Mouse (Mus musculus) C2C12 (cell line): ENCODE measurements around the gene Rsad1. TPM values are rescaled to one million over a fixed set of nuclear protein-coding genes. Genes with fewer than 3 reads are reported as not detected.

ENCODE experiments used
- H3K27me3 ChIP-seq: one replicate; pipeline ENCODE4 v1.6.1; 2011; ENCODE audit not compliant: control insufficient read depth, insufficient read depth, insufficient read length
- H3K36me3 ChIP-seq: one replicate; pipeline ENCODE4 v1.6.1; 2011; ENCODE audit not compliant: control insufficient read depth, insufficient read depth
- H3K4me3 ChIP-seq: one replicate; pipeline ENCODE4 v1.5.1; 2011; ENCODE audit warnings: mild to moderate bottlenecking, control low read depth; ENCODE audit not compliant: poor library complexity, insufficient read depth, severe bottlenecking
- H3K79me2 ChIP-seq: one replicate; pipeline ENCODE4 v1.6.1; 2011; ENCODE audit not compliant: control insufficient read depth, insufficient read depth
- H3K79me3 ChIP-seq: one replicate; pipeline ENCODE4 v1.6.1; 2011; ENCODE audit warnings: low read depth, control low read depth
- H3ac ChIP-seq: one replicate; pipeline ENCODE3; 2011; ENCODE audit warnings: low read depth; ENCODE audit not compliant: control insufficient read depth, insufficient read length
- CEBPB ChIP-seq: IDR thresholded peaks from one replicate; pipeline ENCODE4 v1.6.1; 2011; ENCODE audit warnings: low read depth, mild to moderate bottlenecking, control low read depth, moderate library complexity
- CTCF ChIP-seq: IDR thresholded peaks from one replicate; pipeline ENCODE4 v1.5.1; 2011; ENCODE audit not compliant: control insufficient read depth, insufficient read depth, insufficient read length
- FOSL1 ChIP-seq: IDR thresholded peaks from one replicate; pipeline ENCODE4 v1.8.0; 2011; ENCODE audit warnings: mild to moderate bottlenecking, low read length; ENCODE audit not compliant: poor library complexity, insufficient read depth, severe bottlenecking
- MAX ChIP-seq: IDR thresholded peaks from one replicate; pipeline ENCODE4 v1.6.1; 2011; ENCODE audit warnings: mild to moderate bottlenecking, control low read depth
- MYOD1 ChIP-seq: IDR thresholded peaks from one replicate; pipeline ENCODE4 v1.6.1; 2011; ENCODE audit warnings: low read depth; ENCODE audit not compliant: control insufficient read depth, insufficient read length
- MYOG ChIP-seq: IDR thresholded peaks from one replicate; pipeline ENCODE4 v1.6.1; 2011; ENCODE audit not compliant: control insufficient read depth, insufficient read length; ENCODE audit errors: extremely low read depth
- USF1 ChIP-seq: IDR thresholded peaks from one replicate; pipeline ENCODE4 v1.6.1; 2011; ENCODE audit warnings: low read depth, mild to moderate bottlenecking, control low read depth, moderate library complexity
- polyA plus RNA-seq: library from polyadenylated mRNA; unstranded; fragments of >200 nt; fragmentation: generic; extraction: Trizol; gene quantifications from one replicate; pipeline ENCODE4 v1.2.1, GENCODE M21; 2012; ENCODE audit warnings: missing spikeins

Rsad1 gene
- polyA plus RNA-seq, 1 experiment = 3.2 TPM

DNA sequence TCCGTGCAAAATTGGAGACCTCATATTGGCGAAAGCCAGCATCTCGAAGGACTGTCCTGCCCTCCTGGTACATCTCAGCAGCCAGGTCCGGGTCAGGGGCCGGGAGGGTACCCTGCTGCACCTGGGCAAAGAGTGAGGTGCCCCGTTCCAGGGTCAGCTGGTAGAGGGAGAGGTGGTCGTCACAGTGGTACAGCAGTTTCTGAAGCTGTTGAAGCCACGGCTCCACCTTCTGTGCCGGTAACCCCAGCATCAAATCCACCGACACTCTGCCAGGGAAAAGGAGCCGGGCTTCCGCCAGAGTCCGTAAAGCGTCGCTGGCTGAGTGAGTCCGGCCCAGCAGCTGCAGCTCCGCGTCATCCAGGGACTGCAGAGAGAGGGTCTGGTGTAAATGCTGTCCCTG lies 4.6 kb downstream of the Rsad1 start:
- no peak overlapping the region for H3K4me3 ChIP-seq
- TF ChIP-seq FOSL1 (no peak), CEBPB (no peak), MAX (no peak), CTCF (no peak), MYOG (no peak), MYOD1 (no peak), USF1 (no peak)

DNA sequence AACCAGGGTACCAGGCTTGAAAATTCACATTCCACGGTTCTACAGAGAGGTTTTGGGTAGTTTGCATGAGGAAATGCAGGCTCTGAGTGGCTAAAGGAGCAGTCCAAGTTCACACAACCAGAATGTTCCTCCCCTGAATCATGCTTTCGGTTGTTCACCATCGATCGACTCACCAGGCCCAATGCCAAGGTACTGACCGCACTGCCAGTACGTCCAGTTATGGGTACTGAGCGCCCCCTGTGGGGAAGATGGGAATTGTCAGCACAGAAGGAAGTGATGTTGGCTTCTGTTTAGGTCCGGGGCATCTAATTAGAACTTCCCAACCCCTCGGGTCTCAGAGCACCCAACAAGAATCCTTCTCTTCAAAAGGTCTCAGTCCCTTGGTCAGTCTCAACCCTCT lies 5.1 kb downstream of the Rsad1 start:
- no peaks in the 10 kb centered on the region for H3K79me2 ChIP-seq
- no peaks in the 10 kb centered on the region for H3K79me3 ChIP-seq
- H3K27me3 ChIP-seq = no peaks in the 10 kb centered on the region
- no peak for TF ChIP-seq MYOD1
- no peak for TF ChIP-seq USF1
- peak; percentile 36 for TF ChIP-seq FOSL1
- no peak for TF ChIP-seq MYOG
- no peak for TF ChIP-seq CEBPB
- TF ChIP-seq MAX = peak; percentile 72
- peak; percentile 86 for TF ChIP-seq CTCF
- H3K4me3 ChIP-seq = no peak overlapping the region
- H3K36me3 ChIP-seq = no peaks in the 10 kb centered on the region
- no peak overlapping the region for H3ac ChIP-seq

More for the DNA sequence above, 4.6 kb downstream of the Rsad1 start:
- H3K79me3 ChIP-seq = no peaks in the 10 kb centered on the region
- H3K36me3 ChIP-seq = no peaks in the 10 kb centered on the region
- no peak overlapping the region for H3ac ChIP-seq
- no peaks in the 10 kb centered on the region for H3K79me2 ChIP-seq
- no peaks in the 10 kb centered on the region for H3K27me3 ChIP-seq

DNA sequence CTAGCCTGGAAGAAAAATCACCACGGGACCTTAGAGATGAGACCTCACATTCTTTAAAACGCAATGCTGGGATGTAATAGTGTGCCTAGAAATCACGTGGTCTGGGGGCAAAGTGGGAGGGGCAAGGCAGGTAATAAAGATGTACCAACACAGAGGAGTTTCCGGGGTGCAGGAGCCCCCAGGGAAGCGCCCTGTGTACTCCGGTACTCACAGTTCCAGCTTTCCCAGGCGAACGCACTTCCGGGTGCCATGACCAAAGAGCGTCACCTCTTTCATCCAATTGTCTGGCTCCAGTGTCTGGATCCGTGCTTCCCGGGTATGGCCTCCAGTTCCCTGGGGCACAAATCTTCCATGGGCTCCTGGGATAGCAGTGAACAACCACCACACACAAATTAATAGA lies 5.7 kb downstream of the Rsad1 start:
- no peak for TF ChIP-seq USF1
- no peak for TF ChIP-seq CEBPB
- no peak for TF ChIP-seq MYOG
- no peak for TF ChIP-seq CTCF
- no peak for TF ChIP-seq FOSL1
- no peak for TF ChIP-seq MYOD1
- no peak for TF ChIP-seq MAX
- H3K4me3 ChIP-seq = no peak overlapping the region
- H3K27me3 ChIP-seq = no peaks in the 10 kb centered on the region
- peak overlapping the region; percentile 26 for H3ac ChIP-seq
- H3K36me3 ChIP-seq = no peaks in the 10 kb centered on the region
- no peaks in the 10 kb centered on the region for H3K79me3 ChIP-seq
- H3K79me2 ChIP-seq = no peaks in the 10 kb centered on the region

DNA sequence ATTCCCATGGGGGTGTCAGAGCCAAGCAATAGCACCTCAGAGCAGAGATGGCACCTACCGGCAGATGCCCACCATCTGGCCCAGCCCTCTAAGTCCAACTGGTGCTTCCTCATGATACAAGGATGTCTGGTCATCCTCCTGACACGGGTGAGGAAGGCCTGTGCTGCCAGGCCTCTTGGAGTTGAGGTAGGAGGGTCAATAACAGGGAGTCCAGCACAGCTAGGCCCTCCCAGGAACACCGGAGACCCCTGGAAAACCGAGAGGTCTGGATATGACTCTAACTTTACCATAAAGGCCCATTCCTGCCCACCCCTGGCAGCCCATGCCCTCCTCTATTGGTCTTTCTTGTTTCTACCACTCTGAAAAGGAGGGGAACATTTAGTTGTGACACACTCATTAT lies 6.7 kb downstream of the Rsad1 start:
- no peaks in the 10 kb centered on the region for H3K79me2 ChIP-seq
- no peaks in the 10 kb centered on the region for H3K27me3 ChIP-seq
- no peaks in the 10 kb centered on the region for H3K36me3 ChIP-seq
- no peak for TF ChIP-seq MYOD1
- TF ChIP-seq MYOG = no peak
- TF ChIP-seq FOSL1 = no peak
- TF ChIP-seq MAX = no peak
- no peak for TF ChIP-seq USF1
- no peak for TF ChIP-seq CTCF
- H3K4me3 ChIP-seq = no peak overlapping the region
- H3ac ChIP-seq = no peak overlapping the region
- no peaks in the 10 kb centered on the region for H3K79me3 ChIP-seq

DNA sequence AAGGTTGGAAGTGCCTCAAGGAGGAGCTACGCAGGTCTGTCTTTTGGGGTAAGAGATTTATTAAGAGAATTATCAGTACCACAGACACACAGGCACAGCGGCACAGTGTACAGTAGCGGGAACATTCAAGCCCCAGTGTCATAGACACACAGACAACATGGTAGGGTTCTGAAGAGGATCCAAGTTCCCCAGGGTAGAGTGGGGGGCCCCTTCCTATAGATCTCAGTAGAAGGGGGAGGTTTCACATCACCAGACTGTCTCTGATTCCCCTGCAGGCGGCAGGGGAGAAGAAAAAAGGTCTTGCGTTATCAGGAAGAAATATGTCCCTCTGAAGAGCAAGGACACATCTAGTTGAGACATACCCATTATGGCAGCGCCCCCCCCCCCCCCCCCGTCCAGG lies 9.3 kb downstream of the Rsad1 start:
- Histone ChIP-seq H3K4me3 (no peak overlapping the region), H3K36me3 (no peaks in the 10 kb centered on the region), H3K79me3 (no peaks in the 10 kb centered on the region), H3K79me2 (no peaks in the 10 kb centered on the region), H3ac (no peak overlapping the region), H3K27me3 (no peaks in the 10 kb centered on the region)
- no peak for TF ChIP-seq FOSL1
- TF ChIP-seq MYOG = no peak
- no peak for TF ChIP-seq CTCF
- TF ChIP-seq MYOD1 = no peak
- TF ChIP-seq CEBPB = no peak
- TF ChIP-seq USF1 = no peak
- TF ChIP-seq MAX = no peak
